Mouse (Mus musculus): ENCODE results near the gene Cox8b.

Cox8b gene

GRCm38 (mm10) chr7:140874224-140874623 lies 26.0 kb downstream of the Cox8b start:
- DNase-seq (ENCODE audit: low read depth, low spot score) = no peak

GRCm38 (mm10) chr7:140864761-140865160 lies 35.5 kb downstream of the Cox8b start:
- no peak for DNase-seq (ENCODE audit: low read depth, low spot score)

- DNase-seq (ENCODE audit: low read depth, low spot score) = no peak
Observed at GRCm38 (mm10) chr7:140860728-140861127, 39.5 kb downstream of the Cox8b start.

- no peak for DNase-seq (ENCODE audit: low read depth, low spot score)
Observed at GRCm38 (mm10) chr7:140859997-140860396, 40.2 kb downstream of the Cox8b start.

- DNase-seq (ENCODE audit: low read depth, low spot score) = no peak
Observed at GRCm38 (mm10) chr7:140858746-140859145, 41.5 kb downstream of the Cox8b start.

- no peak for DNase-seq (ENCODE audit: low read depth, low spot score)
Observed at GRCm38 (mm10) chr7:140857550-140858505, 42.4 kb downstream of the Cox8b start, which contains the start of gene Bet1l. Bet1l (minus strand) TSS chr7:140857577.

- peak; percentile 85 for DNase-seq (ENCODE audit: low read depth, low spot score)
Observed at GRCm38 (mm10) chr7:140856785-140857549, 43.3 kb downstream of the Cox8b start, which contains the start of gene Ric8a. Ric8a (plus strand) TSS chr7:140856957.

GRCm38 (mm10) chr7:140855860-140856784 lies 44.1 kb downstream of the Cox8b start, which contains the start of gene Gm45785:
Gm45785 (minus strand) TSS chr7:140856331.
- peak; percentile 96 for DNase-seq (ENCODE audit: low read depth, low spot score)

- DNase-seq (ENCODE audit: low read depth, low spot score) = no peak
Observed at GRCm38 (mm10) chr7:140855181-140855580, 45.1 kb downstream of the Cox8b start.

- no peak for DNase-seq (ENCODE audit: low read depth, low spot score)
Observed at GRCm38 (mm10) chr7:140854483-140854882, 45.8 kb downstream of the Cox8b start.

- no peak for DNase-seq (ENCODE audit: low read depth, low spot score)
Observed at GRCm38 (mm10) chr7:140853386-140853785, 46.9 kb downstream of the Cox8b start.

GRCm38 (mm10) chr7:140851916-140852315 lies 48.3 kb downstream of the Cox8b start:
- DNase-seq (ENCODE audit: low read depth, low spot score) = no peak
